Mouse (Mus musculus) limb, embryonic 11.5 days (tissue): ENCODE measurements at regions not wholly inside any gene's neighbourhood (a gene's known extent, or its start where the extent isn't known, plus 50 kb on each side); places are given as distances from the start of the nearest gene placed in this dataset.

Experiments
- ATAC-seq: fragments of 200-750 bp; cut with Nextera tagmentation; 2 replicates; pipeline ENCODE4 v1.8.0; 2017; ENCODE audit warnings: low read depth; ENCODE audit not compliant: insufficient number of reproducible peaks, low FRiP score, low TSS enrichment
- DNase-seq: peaks from one replicate; pipeline ENCODE4 v3.0.0-alpha.2; 2015; ENCODE audit warnings: low spot score
- H3K27ac ChIP-seq: fragments of 300-500 bp; sonication (generic); replicated peaks from 2 replicates; pipeline ENCODE4 v1.5.1; 2014; ENCODE audit warnings: low read depth, mild to moderate bottlenecking, low read length
- H3K27me3 ChIP-seq: fragments of 300-500 bp; sonication (generic); 2 replicates; pipeline ENCODE4 v1.6.1; 2014; ENCODE audit warnings: mild to moderate bottlenecking, low read length, mixed read lengths; ENCODE audit not compliant: control insufficient read depth, insufficient read depth
- H3K36me3 ChIP-seq: fragments of 300-500 bp; sonication (generic); 2 replicates; pipeline ENCODE4 v1.6.1; 2014; ENCODE audit warnings: mild to moderate bottlenecking, low read length, moderate library complexity, mixed read lengths; ENCODE audit not compliant: control insufficient read depth, insufficient read depth
- H3K4me1 ChIP-seq: fragments of 300-500 bp; sonication (generic); 2 replicates; pipeline ENCODE4 v1.6.1; 2014; ENCODE audit warnings: low read length, mixed read lengths; ENCODE audit not compliant: control insufficient read depth, insufficient read depth
- H3K4me2 ChIP-seq: fragments of 300-500 bp; sonication (generic); 2 replicates; pipeline ENCODE4 v1.6.1; 2014; ENCODE audit warnings: low read depth, mild to moderate bottlenecking, moderate library complexity; ENCODE audit not compliant: severe bottlenecking
- H3K4me3 ChIP-seq: fragments of 300-500 bp; sonication (generic); 2 replicates; pipeline ENCODE4 v1.5.1; 2014; ENCODE audit warnings: low read depth, low read length
- H3K9ac ChIP-seq: fragments of 300-500 bp; sonication (generic); 2 replicates; pipeline ENCODE4 v1.6.1; 2014; ENCODE audit warnings: mild to moderate bottlenecking, low read length
- H3K9me3 ChIP-seq: fragments of 300-500 bp; sonication (generic); 2 replicates; pipeline ENCODE4 v1.6.1; 2016; ENCODE audit warnings: low read length; ENCODE audit not compliant: control insufficient read depth
- WGBS: fragments of 180-500 bp; shearing (Covaris S2); extraction: QIAGEN DNeasy Blood & Tissue Kit; methylation state at CpG from one replicate; pipeline ENCODE4 v1.1.7; 2014; 5-methylcytosine and 5-hydroxymethylcytosine counted together

- Histone ChIP-seq H3K4me1 (no peaks in the 10 kb centered on the region), H3K27me3 (no peaks in the 10 kb centered on the region), H3K27ac (no peak overlapping the region), H3K9me3 (no peaks in the 10 kb centered on the region), H3K4me2 (no peak overlapping the region), H3K4me3 (no peak overlapping the region), H3K9ac (no peak overlapping the region), H3K36me3 (no peaks in the 10 kb centered on the region)
- no peak for ATAC-seq
- DNase-seq = no peak
These were observed 155.5 kb upstream of the Marcks start for GRCm38 (mm10) chr10:37294231-37294630.

- H3K9ac ChIP-seq = no peak overlapping the region
- no peak overlapping the region for H3K27ac ChIP-seq
- 62% methylated on average over 1 of the region's 1 CpGs for whole genome bisulfite sequencing
- no peaks in the 10 kb centered on the region for H3K4me1 ChIP-seq
- no peak overlapping the region for H3K4me2 ChIP-seq
- no peak for ATAC-seq
- H3K4me3 ChIP-seq = no peak overlapping the region
- no peaks in the 10 kb centered on the region for H3K27me3 ChIP-seq
- H3K9me3 ChIP-seq = no peaks in the 10 kb centered on the region
- no peaks in the 10 kb centered on the region for H3K36me3 ChIP-seq
- DNase-seq = no peak
These were observed 154.6 kb upstream of the Marcks start for GRCm38 (mm10) chr10:37293292-37293691.

- ATAC-seq (no peak), DNase-seq (no peak)
- no peak overlapping the region for H3K4me3 ChIP-seq
- WGBS = 92% methylated on average over 2 of the region's 2 CpGs
- no peak overlapping the region for H3K4me2 ChIP-seq
- H3K4me1 ChIP-seq = no peaks in the 10 kb centered on the region
- no peaks in the 10 kb centered on the region for H3K27me3 ChIP-seq
- H3K36me3 ChIP-seq = no peaks in the 10 kb centered on the region
- no peak overlapping the region for H3K27ac ChIP-seq
- H3K9ac ChIP-seq = no peak overlapping the region
- H3K9me3 ChIP-seq = no peaks in the 10 kb centered on the region
These were observed 153.1 kb upstream of the Marcks start for GRCm38 (mm10) chr10:37291639-37292495.

GRCm38 (mm10) chr10:37289964-37290704, 151.4 kb upstream of the Marcks start:
- H3K4me3 ChIP-seq = no peak overlapping the region
- H3K27ac ChIP-seq = no peak overlapping the region
- no peak overlapping the region for H3K9ac ChIP-seq
- WGBS = 93% methylated on average over 3 of the region's 3 CpGs
- H3K27me3 ChIP-seq = no peaks in the 10 kb centered on the region
- DNase-seq (no peak), ATAC-seq (no peak)
- H3K36me3 ChIP-seq = no peaks in the 10 kb centered on the region
- no peaks in the 10 kb centered on the region for H3K4me1 ChIP-seq
- H3K9me3 ChIP-seq = no peaks in the 10 kb centered on the region
- H3K4me2 ChIP-seq = no peak overlapping the region

- H3K27me3 ChIP-seq = no peaks in the 10 kb centered on the region
- no peak overlapping the region for H3K27ac ChIP-seq
- H3K36me3 ChIP-seq = no peaks in the 10 kb centered on the region
- no peak overlapping the region for H3K9ac ChIP-seq
- DNase-seq (no peak), ATAC-seq (no peak)
- no peak overlapping the region for H3K4me3 ChIP-seq
- WGBS = 88% methylated on average over 5 of the region's 5 CpGs
- no peak overlapping the region for H3K4me2 ChIP-seq
- H3K4me1 ChIP-seq = no peaks in the 10 kb centered on the region
- no peaks in the 10 kb centered on the region for H3K9me3 ChIP-seq
These were observed 147.6 kb upstream of the Marcks start for GRCm38 (mm10) chr10:37286305-37286704.

GRCm38 (mm10) chr10:37282951-37283350, 144.2 kb upstream of the Marcks start:
- no peaks in the 10 kb centered on the region for H3K27me3 ChIP-seq
- ATAC-seq (no peak), DNase-seq (no peak)

GRCm38 (mm10) chr10:37280823-37281222, 142.1 kb upstream of the Marcks start:
- Histone ChIP-seq H3K9me3 (no peaks in the 10 kb centered on the region), H3K27ac (no peak overlapping the region), H3K4me2 (no peak overlapping the region), H3K27me3 (no peaks in the 10 kb centered on the region), H3K4me1 (no peaks in the 10 kb centered on the region), H3K36me3 (no peaks in the 10 kb centered on the region), H3K4me3 (no peak overlapping the region), H3K9ac (no peak overlapping the region)
- ATAC-seq (no peak), DNase-seq (no peak)
- 89% methylated on average over 4 of the region's 4 CpGs for WGBS

More at GRCm38 (mm10) chr10:37282951-37283350, 144.2 kb upstream of the Marcks start:
- no peaks in the 10 kb centered on the region for H3K36me3 ChIP-seq
- H3K4me3 ChIP-seq = no peak overlapping the region
- H3K4me2 ChIP-seq = no peak overlapping the region
- no peak overlapping the region for H3K27ac ChIP-seq
- no peaks in the 10 kb centered on the region for H3K9me3 ChIP-seq
- no peak overlapping the region for H3K9ac ChIP-seq
- H3K4me1 ChIP-seq = no peaks in the 10 kb centered on the region

GRCm38 (mm10) chr10:37280150-37280820, 141.6 kb upstream of the Marcks start:
- no peaks in the 10 kb centered on the region for H3K36me3 ChIP-seq
- H3K4me2 ChIP-seq = no peak overlapping the region
- H3K27ac ChIP-seq = no peak overlapping the region
- H3K9me3 ChIP-seq = no peaks in the 10 kb centered on the region
- no peaks in the 10 kb centered on the region for H3K27me3 ChIP-seq
- H3K4me1 ChIP-seq = no peaks in the 10 kb centered on the region
- no peak for ATAC-seq
- H3K4me3 ChIP-seq = no peak overlapping the region
- whole genome bisulfite sequencing = 87% methylated on average over 6 of the region's 6 CpGs
- DNase-seq = no peak
- H3K9ac ChIP-seq = no peak overlapping the region
